Mouse (Mus musculus): ENCODE measurements at regions not wholly inside any gene's neighbourhood (a gene's known extent, or its start where the extent isn't known, plus 50 kb on each side); places are given as distances from the start of the nearest gene placed in this dataset.
"Not testable (repeated sequence)": the region's sequence is repeated elsewhere in the genome, so short reads cannot be mapped to it uniquely, and the experiment has no call there.

DNA sequence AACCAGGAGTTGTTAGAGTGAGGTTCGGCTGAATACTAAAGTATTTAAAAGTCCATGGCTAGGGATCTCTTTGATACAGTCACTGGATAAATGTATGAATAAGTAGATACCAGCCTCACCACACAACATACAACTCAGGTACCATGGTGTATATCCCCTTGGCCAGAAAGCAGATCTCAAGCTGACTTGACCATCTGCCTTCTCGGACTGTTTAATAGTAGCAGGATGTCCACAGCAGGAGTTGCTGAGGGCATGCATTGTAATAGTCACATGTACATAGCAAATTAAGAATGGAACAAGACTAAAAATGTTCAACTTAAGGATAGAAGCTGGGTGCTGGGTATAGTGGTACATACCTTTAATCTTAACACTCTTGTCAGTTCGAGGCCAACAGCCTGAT, 337.9 kb upstream of the Maf start:
- DNase-seq (ENCODE audit: low spot score in 2 of 2): no peak

DNA sequence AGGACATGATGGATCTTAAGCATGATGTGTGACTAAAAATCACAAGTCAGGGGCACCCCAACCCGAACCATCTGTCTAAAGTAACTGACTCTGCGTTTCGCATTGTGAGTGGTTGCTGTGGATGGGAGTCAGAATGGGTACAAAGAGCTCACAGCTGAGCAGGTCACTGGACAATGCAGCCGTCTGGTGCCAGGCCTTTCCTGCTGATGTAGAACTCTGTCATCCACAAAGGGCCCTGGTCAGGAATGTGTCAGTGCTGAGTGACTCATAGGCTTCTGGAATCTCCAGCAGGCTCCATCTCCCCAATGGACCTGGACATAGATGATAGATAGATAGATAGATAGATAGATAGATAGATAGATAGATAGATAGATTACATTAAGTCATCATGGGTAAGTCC, 335.8 kb upstream of the Maf start:
- no peak for DNase-seq (ENCODE audit: low spot score in 2 of 2)

GRCm38 (mm10) chr8:116030966-116031365, 323.4 kb upstream of the Maf start:
- no peak for DNase-seq (ENCODE audit: low spot score in 2 of 2)

- DNase-seq (ENCODE audit: low spot score in 2 of 2): no peak
Measured at GRCm38 (mm10) chr8:116025321-116025720, 317.7 kb upstream of the Maf start.

GRCm38 (mm10) chr8:116024811-116025210, 317.2 kb upstream of the Maf start:
- no peak for DNase-seq (ENCODE audit: low spot score in 2 of 2)

- no peak for DNase-seq (ENCODE audit: low spot score in 2 of 2)
Measured at GRCm38 (mm10) chr8:116021691-116022090, 314.1 kb upstream of the Maf start.

DNA sequence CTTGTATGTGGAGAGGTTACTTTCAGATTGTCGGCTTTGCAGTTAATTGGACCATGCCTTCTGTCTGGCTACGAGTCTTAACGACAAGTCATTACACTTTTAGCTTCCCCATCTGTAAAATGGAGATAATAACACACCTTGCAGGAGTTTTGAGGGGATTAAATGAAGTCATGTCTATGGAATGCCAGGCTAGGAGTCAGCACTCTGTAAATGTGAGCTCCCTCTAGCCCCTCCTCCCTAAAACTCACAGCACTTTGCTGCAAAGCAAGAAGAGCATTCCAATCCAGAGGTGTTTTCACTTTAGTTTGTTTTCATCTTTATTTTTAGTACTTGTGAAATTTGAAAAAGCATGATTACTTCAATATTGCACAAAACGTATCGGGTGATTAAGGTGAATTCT, 287.7 kb upstream of the Maf start:
- no peak for DNase-seq (ENCODE audit: low spot score in 2 of 2)

GRCm38 (mm10) chr8:115991989-115992388, 284.4 kb upstream of the Maf start:
- DNase-seq (ENCODE audit: low spot score in 2 of 2): no peak

- DNase-seq (ENCODE audit: low spot score in 2 of 2): no peak
Measured at GRCm38 (mm10) chr8:115983397-115983796, 275.8 kb upstream of the Maf start.

- no peak for DNase-seq (ENCODE audit: low spot score in 2 of 2)
Measured at GRCm38 (mm10) chr8:115982326-115982725, 274.7 kb upstream of the Maf start.

- no peak for DNase-seq (ENCODE audit: low spot score in 2 of 2)
Measured at GRCm38 (mm10) chr8:115981426-115981825, 273.8 kb upstream of the Maf start.

GRCm38 (mm10) chr8:115980616-115981015, 273.0 kb upstream of the Maf start:
- DNase-seq (ENCODE audit: low spot score in 2 of 2): no peak

DNA sequence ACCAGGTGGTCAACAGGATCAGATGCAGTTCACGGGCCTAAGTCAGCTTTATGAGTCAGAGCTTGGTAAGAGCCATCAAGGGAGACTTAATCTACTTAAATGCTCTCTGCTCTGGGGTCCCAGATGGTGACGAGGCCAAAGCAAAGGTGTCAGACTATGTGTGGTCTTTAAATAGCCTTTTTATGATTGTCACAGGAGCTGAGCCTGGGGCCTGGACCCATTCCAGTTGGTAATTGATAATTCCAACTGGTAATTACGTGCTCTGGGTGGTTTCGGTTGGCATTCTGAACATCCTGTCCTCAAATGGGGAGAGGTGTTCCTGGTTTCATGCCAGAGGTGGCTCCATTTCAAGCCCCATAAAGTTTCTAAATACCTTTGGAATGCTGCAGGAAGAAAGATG, 269.6 kb upstream of the Maf start:
- no peak for DNase-seq (ENCODE audit: low spot score in 2 of 2)

DNA sequence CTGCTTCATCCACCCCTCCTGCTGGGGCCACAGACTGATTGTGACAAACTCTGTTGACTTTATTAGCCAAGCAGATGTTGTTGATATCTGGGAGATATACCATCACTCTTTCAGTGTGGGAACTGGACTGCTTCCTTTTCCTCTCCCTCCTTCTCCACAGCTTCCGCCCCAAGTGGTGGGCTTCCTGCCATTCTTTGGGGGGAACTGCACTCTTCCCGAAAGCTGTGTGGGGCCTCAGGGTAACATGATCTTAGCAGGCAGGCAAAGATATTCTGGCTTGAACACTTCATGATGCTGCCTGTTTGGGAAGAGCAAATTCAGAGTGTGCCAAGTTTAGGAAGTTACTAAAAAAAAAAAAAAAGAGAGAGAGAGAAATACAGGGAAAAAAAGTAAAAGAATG, 267.1 kb upstream of the Maf start:
- no peak for DNase-seq (ENCODE audit: low spot score in 2 of 2)

GRCm38 (mm10) chr8:115971351-115971750, 263.8 kb upstream of the Maf start:
- DNase-seq (ENCODE audit: low spot score in 2 of 2): not testable (repeated sequence)

- DNase-seq (ENCODE audit: low spot score in 2 of 2): no peak
Measured at GRCm38 (mm10) chr8:115968121-115968520, 260.5 kb upstream of the Maf start.

- no peak for DNase-seq (ENCODE audit: low spot score in 2 of 2)
Measured at GRCm38 (mm10) chr8:115965981-115966380, 258.4 kb upstream of the Maf start.

DNA sequence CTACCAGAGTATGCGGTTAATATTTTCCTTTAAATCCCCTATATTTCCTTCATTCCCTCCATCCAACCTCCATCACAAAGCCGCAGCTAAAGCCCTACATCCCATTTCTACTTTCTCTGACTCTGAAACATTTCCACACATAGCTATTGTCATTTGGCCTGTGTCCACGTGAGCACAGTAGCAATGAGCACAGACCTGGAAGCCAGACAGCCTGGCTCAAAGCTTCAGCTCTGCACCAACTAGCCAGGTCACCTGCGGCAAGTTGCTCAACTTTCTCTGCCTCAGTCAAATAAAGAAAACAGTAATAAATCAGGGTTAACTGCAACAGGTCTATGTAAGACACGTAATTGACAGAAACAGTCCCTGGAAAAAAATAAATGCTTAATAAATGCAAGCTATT, 247.8 kb upstream of the Maf start:
- DNase-seq (ENCODE audit: low spot score in 2 of 2): no peak

GRCm38 (mm10) chr8:115953783-115954470, 246.3 kb upstream of the Maf start:
- no peak for DNase-seq (ENCODE audit: low spot score in 2 of 2)

GRCm38 (mm10) chr8:115952496-115952895, 244.9 kb upstream of the Maf start:
- DNase-seq (ENCODE audit: low spot score in 2 of 2): no peak

DNA sequence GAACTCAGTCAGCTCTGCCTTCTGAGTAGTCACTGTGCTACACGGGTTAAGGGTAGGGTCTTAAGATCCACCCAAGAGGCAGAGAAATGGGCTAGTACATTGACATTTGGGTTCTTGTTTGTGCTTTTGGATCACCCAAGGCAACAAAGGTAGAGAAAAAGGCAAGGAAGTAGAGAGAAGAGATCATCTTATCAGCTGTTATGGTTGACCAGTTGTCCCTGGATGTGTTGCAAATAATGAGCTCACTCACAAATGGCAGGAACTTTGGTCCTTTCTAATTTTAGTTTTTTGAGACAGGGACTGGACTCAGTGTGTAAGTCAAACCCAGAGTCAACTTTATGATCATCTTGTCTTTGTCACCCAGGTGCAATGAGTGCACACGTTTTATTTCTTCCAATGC, 241.3 kb upstream of the Maf start:
- DNase-seq (ENCODE audit: low spot score in 2 of 2): no peak

DNA sequence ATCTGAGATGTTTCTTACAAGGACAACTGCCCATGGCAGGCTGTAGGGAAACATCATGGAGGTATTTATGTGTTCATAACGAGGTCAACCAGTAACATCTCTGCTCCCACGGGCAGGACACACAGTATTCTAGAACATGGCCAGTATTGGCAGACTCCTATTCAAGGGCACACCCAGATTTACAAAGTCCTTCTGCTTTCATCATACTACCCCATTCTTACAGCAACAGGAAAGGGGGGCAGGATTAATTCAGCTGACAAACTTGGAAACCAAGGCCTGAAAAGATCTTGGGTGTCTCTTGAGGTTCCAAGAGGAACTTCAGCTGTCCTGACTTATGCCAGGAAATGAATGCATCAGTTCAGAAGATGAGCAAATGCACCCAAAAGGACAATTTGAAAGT, 240.4 kb upstream of the Maf start:
- no peak for DNase-seq (ENCODE audit: low spot score in 2 of 2)

- DNase-seq (ENCODE audit: low spot score in 2 of 2): peak; percentile 53 to 59
Measured at GRCm38 (mm10) chr8:115942731-115943509, 235.3 kb upstream of the Maf start.

All from right cerebral cortex, postnatal 10 days (tissue).